Mouse (Mus musculus) embryonic fibroblast, embryonic 13.5 days (primary cell): ENCODE data around the gene Clip4. TPM values are rescaled to one million over a fixed set of nuclear protein-coding genes. Genes with fewer than 3 reads are reported as not detected.
"Not testable (repeated sequence)": the region's sequence is repeated elsewhere in the genome, so short reads cannot be mapped to it uniquely, and the experiment has no call there.

Experiments used
- H3K27ac ChIP-seq: 2 replicates; pipeline ENCODE4 v1.5.1; 2012; ENCODE audit warnings: low read length, control low read depth, inconsistent platforms; ENCODE audit not compliant: insufficient read depth
- H3K4me1 ChIP-seq: 2 replicates; pipeline ENCODE4 v1.6.1; 2011; ENCODE audit warnings: low read length; ENCODE audit not compliant: control insufficient read depth, insufficient read depth
- H3K4me3 ChIP-seq: 2 replicates; pipeline ENCODE4 v1.5.1; 2011; ENCODE audit warnings: mild to moderate bottlenecking, control low read depth, low read length; ENCODE audit not compliant: insufficient read depth
- CTCF ChIP-seq: IDR thresholded peaks from 2 replicates; pipeline ENCODE4 v1.5.1; 2011; ENCODE audit warnings: mild to moderate bottlenecking, control low read depth, low read length, moderate library complexity, borderline replicate concordance; ENCODE audit not compliant: insufficient read depth
- POLR2A ChIP-seq: IDR thresholded peaks from 2 replicates; pipeline ENCODE4 v1.6.1; 2011; ENCODE audit warnings: low read depth, mild to moderate bottlenecking, control low read depth, low read length, moderate library complexity
- polyA plus RNA-seq: library from polyadenylated mRNA; stranded (reverse); fragments of >200 nt; gene quantifications from 2 replicates; pipeline ENCODE4 v1.2.4, GENCODE M21; 2011; ENCODE audit warnings: low read depth; ENCODE audit not compliant: missing spikeins, insufficient read length

Clip4 gene
- polyA plus RNA-seq = 14.9 and 25.8 TPM in 2 replicates

- H3K27ac ChIP-seq, H3K4me1 ChIP-seq, H3K4me3 ChIP-seq: not testable (repeated sequence)
These were observed at the start of gene Clip4 for GRCm38 (mm10) chr17:71768173-71768572. Gene Clip4 (plus strand): TSS chr17:71768473.

- Histone ChIP-seq H3K27ac (no peak overlapping the region), H3K4me3 (no peak overlapping the region), H3K4me1 (no peaks in the 10 kb centered on the region)
- no peak for TF ChIP-seq CTCF
- no peak for TF ChIP-seq POLR2A
These were observed 47.8 kb upstream of the Clip4 start for GRCm38 (mm10) chr17:71720434-71720833.

GRCm38 (mm10) chr17:71721019-71721418 lies 47.3 kb upstream of the Clip4 start:
- H3K4me3 ChIP-seq = no peak overlapping the region
- TF ChIP-seq POLR2A (no peak), CTCF (no peak)
- H3K27ac ChIP-seq = no peak overlapping the region
- H3K4me1 ChIP-seq = no peaks in the 10 kb centered on the region

GRCm38 (mm10) chr17:71730655-71731054 lies 37.6 kb upstream of the Clip4 start:
- Histone ChIP-seq H3K27ac (no peak overlapping the region), H3K4me1 (no peaks in the 10 kb centered on the region), H3K4me3 (no peak overlapping the region)
- TF ChIP-seq CTCF (no peak), POLR2A (no peak)

- no peak for TF ChIP-seq CTCF
- no peak for TF ChIP-seq POLR2A
- Histone ChIP-seq H3K4me1 (no peaks in the 10 kb centered on the region), H3K27ac (no peak overlapping the region)
These were observed 31.8 kb upstream of the Clip4 start for GRCm38 (mm10) chr17:71736442-71736841.

GRCm38 (mm10) chr17:71742156-71742555 lies 26.1 kb upstream of the Clip4 start:
- TF ChIP-seq CTCF (no peak), POLR2A (no peak)
- Histone ChIP-seq H3K27ac (peak overlapping the region; percentile 60; the same call in 1 of the 2 replicates), H3K4me1 (peaks cover 4% of the 10 kb centered on the region; the same call in 1 of the 2 replicates), H3K4me3 (no peak overlapping the region)

More at GRCm38 (mm10) chr17:71736442-71736841, 31.8 kb upstream of the Clip4 start:
- H3K4me3 ChIP-seq = no peak overlapping the region

- H3K27ac ChIP-seq = peak overlapping the region; percentile 60
- no peak overlapping the region for H3K4me3 ChIP-seq
- peaks cover 4% of the 10 kb centered on the region; the same call in 1 of the 2 replicates for H3K4me1 ChIP-seq
- TF ChIP-seq CTCF (no peak), POLR2A (no peak)
These were observed 25.3 kb upstream of the Clip4 start for GRCm38 (mm10) chr17:71742935-71743334.

GRCm38 (mm10) chr17:71746114-71746513 lies 22.2 kb upstream of the Clip4 start:
- no peak overlapping the region for H3K27ac ChIP-seq
- no peak overlapping the region for H3K4me3 ChIP-seq
- H3K4me1 ChIP-seq = peaks cover 4% of the 10 kb centered on the region; the same call in 1 of the 2 replicates
- TF ChIP-seq CTCF (no peak), POLR2A (no peak)

GRCm38 (mm10) chr17:71747561-71747960 lies 20.7 kb upstream of the Clip4 start:
- Histone ChIP-seq H3K4me1 (no peaks in the 10 kb centered on the region), H3K4me3 (no peak overlapping the region), H3K27ac (no peak overlapping the region)
- TF ChIP-seq POLR2A (no peak), CTCF (no peak)

- TF ChIP-seq CTCF = no peak
- no peak for TF ChIP-seq POLR2A
- no peak overlapping the region for H3K4me3 ChIP-seq
These were observed 18.6 kb upstream of the Clip4 start for GRCm38 (mm10) chr17:71749616-71750168.

GRCm38 (mm10) chr17:71752831-71753230 lies 15.4 kb upstream of the Clip4 start, which contains the start of gene Pcare:
Gene Pcare (minus strand): TSS chr17:71752894.
- H3K4me1 ChIP-seq = no peaks in the 10 kb centered on the region
- no peak within 1 kb of the TSS for H3K4me3 ChIP-seq
- TF ChIP-seq POLR2A (no peak), CTCF (no peak)
- no peak within 1 kb of the TSS for H3K27ac ChIP-seq

More at GRCm38 (mm10) chr17:71749616-71750168, 18.6 kb upstream of the Clip4 start:
- Histone ChIP-seq H3K4me1 (no peaks in the 10 kb centered on the region), H3K27ac (no peak overlapping the region)
